Mouse (Mus musculus): ENCODE measurements around the gene Cers1. TPM values are rescaled to one million over a fixed set of nuclear protein-coding genes. Genes with fewer than 3 reads are reported as not detected.

The Cers1 gene
- total and polyA plus RNA-seq, 3 experiments = 0.38 TPM; not detected in 2

GRCm38 (mm10) chr8:70360769-70361168 is 45.2 kb downstream of the Cers1 start:
- Histone ChIP-seq H3K36me3 (replicated peaks) (no peaks in the 10 kb centered on the region), H3K4me1 (ENCODE audit: insufficient read depth, low read depth, low read length) (peaks cover 43% of the 10 kb centered on the region), H3K9me3 (replicated peaks) (peaks cover 5% of the 10 kb centered on the region; the same call in 1 of the 2 replicates), H3K4me3 (ENCODE audit: low read depth, low read length) (no peak overlapping the region), H3K27me3 (ENCODE audit: insufficient read depth, low read length) (peaks cover 34% of the 10 kb centered on the region)
- DNase-seq (ENCODE audit: low spot score) (no peak), ATAC-seq (ENCODE audit: extremely low read depth, insufficient number of reproducible peaks, low FRiP score, poor library complexity, severe bottlenecking) (no peak)
- TF ChIP-seq CTCF (IDR thresholded peaks at IDR 0.05; ENCODE audit: low read depth, low read length) (no peak), TAL1 (conservative IDR thresholded peaks at IDR 0.05; ENCODE audit: low read depth, low read length) (no peak), GATA1 (IDR thresholded peaks at IDR 0.05; ENCODE audit: borderline replicate concordance, low read length) (no peak), GATA2 (IDR thresholded peaks at IDR 0.05; ENCODE audit: borderline replicate concordance, low read depth, low read length) (no peak), POLR2AphosphoS5 (IDR thresholded peaks at IDR 0.05; ENCODE audit: insufficient replicate concordance, low read depth, low read length) (no peak)

- TF ChIP-seq POLR2AphosphoS5 (IDR thresholded peaks at IDR 0.05; ENCODE audit: insufficient replicate concordance, low read depth, low read length) (no peak), GATA2 (IDR thresholded peaks at IDR 0.05; ENCODE audit: borderline replicate concordance, low read depth, low read length) (no peak), TAL1 (conservative IDR thresholded peaks at IDR 0.05; ENCODE audit: low read depth, low read length) (no peak), CTCF (IDR thresholded peaks at IDR 0.05; ENCODE audit: low read depth, low read length) (no peak), GATA1 (IDR thresholded peaks at IDR 0.05; ENCODE audit: borderline replicate concordance, low read length) (no peak)
- Histone ChIP-seq H3K4me3 (ENCODE audit: low read depth, low read length) (no peak overlapping the region), H3K27me3 (ENCODE audit: insufficient read depth, low read length) (peaks cover 40% of the 10 kb centered on the region), H3K9me3 (replicated peaks) (peaks cover 5% of the 10 kb centered on the region; the same call in 1 of the 2 replicates), H3K36me3 (replicated peaks) (no peaks in the 10 kb centered on the region), H3K4me1 (ENCODE audit: insufficient read depth, low read depth, low read length) (peaks cover 44% of the 10 kb centered on the region)
- DNase-seq (ENCODE audit: low spot score) (no peak), ATAC-seq (ENCODE audit: extremely low read depth, insufficient number of reproducible peaks, low FRiP score, poor library complexity, severe bottlenecking) (no peak)
Observed at GRCm38 (mm10) chr8:70361484-70362032, 46.0 kb downstream of the Cers1 start.

GRCm38 (mm10) chr8:70364066-70364465 is 48.5 kb downstream of the Cers1 start:
- ATAC-seq (ENCODE audit: extremely low read depth, insufficient number of reproducible peaks, low FRiP score, poor library complexity, severe bottlenecking) (no peak), DNase-seq (ENCODE audit: low spot score) (no peak)
- H3K4me1 ChIP-seq (ENCODE audit: insufficient read depth, low read depth, low read length) = peaks cover 34% of the 10 kb centered on the region
- no peak overlapping the region for H3K4me3 ChIP-seq (ENCODE audit: low read depth, low read length)
- peaks cover 46% of the 10 kb centered on the region for H3K27me3 ChIP-seq (ENCODE audit: insufficient read depth, low read length)
- H3K9me3 ChIP-seq (replicated peaks) = 0 out of 2 replicates have a peak, but pooled peaks cover 5% of the 10 kb centered on the region
- TF ChIP-seq GATA2 (IDR thresholded peaks at IDR 0.05; ENCODE audit: borderline replicate concordance, low read depth, low read length) = no peak
- no peaks in the 10 kb centered on the region for H3K36me3 ChIP-seq (replicated peaks)

- Histone ChIP-seq H3K27me3 (ENCODE audit: insufficient read depth, low read length) (peaks cover 47% of the 10 kb centered on the region), H3K4me1 (ENCODE audit: insufficient read depth, low read depth, low read length) (peaks cover 31% of the 10 kb centered on the region), H3K4me3 (ENCODE audit: low read depth, low read length) (no peak overlapping the region), H3K9me3 (replicated peaks) (no peaks in the 10 kb centered on the region), H3K36me3 (replicated peaks) (no peaks in the 10 kb centered on the region)
- TF ChIP-seq POLR2AphosphoS5 (IDR thresholded peaks at IDR 0.05; ENCODE audit: insufficient replicate concordance, low read depth, low read length) (no peak), GATA1 (IDR thresholded peaks at IDR 0.05; ENCODE audit: borderline replicate concordance, low read length) (no peak), GATA2 (IDR thresholded peaks at IDR 0.05; ENCODE audit: borderline replicate concordance, low read depth, low read length) (no peak), TAL1 (conservative IDR thresholded peaks at IDR 0.05; ENCODE audit: low read depth, low read length) (no peak), CTCF (IDR thresholded peaks at IDR 0.05; ENCODE audit: low read depth, low read length) (no peak)
- DNase-seq (ENCODE audit: low spot score) (no peak), ATAC-seq (ENCODE audit: extremely low read depth, insufficient number of reproducible peaks, low FRiP score, poor library complexity, severe bottlenecking) (no peak)
Observed at GRCm38 (mm10) chr8:70366588-70366987, 51.0 kb downstream of the Cers1 start.

GRCm38 (mm10) chr8:70370476-70370875 is 54.9 kb downstream of the Cers1 start:
- no peak overlapping the region for H3K4me3 ChIP-seq (ENCODE audit: low read depth, low read length)
- peaks cover 61% of the 10 kb centered on the region for H3K27me3 ChIP-seq (ENCODE audit: insufficient read depth, low read length)
- H3K4me1 ChIP-seq (ENCODE audit: insufficient read depth, low read depth, low read length) = peaks cover 20% of the 10 kb centered on the region
- H3K36me3 ChIP-seq (replicated peaks) = no peaks in the 10 kb centered on the region
- no peak for TF ChIP-seq CTCF (IDR thresholded peaks at IDR 0.05; ENCODE audit: low read depth, low read length)
- no peak for TF ChIP-seq GATA1 (IDR thresholded peaks at IDR 0.05; ENCODE audit: borderline replicate concordance, low read length)
- TF ChIP-seq POLR2AphosphoS5 (IDR thresholded peaks at IDR 0.05; ENCODE audit: insufficient replicate concordance, low read depth, low read length) = no peak
- no peak for TF ChIP-seq TAL1 (conservative IDR thresholded peaks at IDR 0.05; ENCODE audit: low read depth, low read length)
- no peak for TF ChIP-seq GATA2 (IDR thresholded peaks at IDR 0.05; ENCODE audit: borderline replicate concordance, low read depth, low read length)
- no peak for ATAC-seq (ENCODE audit: extremely low read depth, insufficient number of reproducible peaks, low FRiP score, poor library complexity, severe bottlenecking)
- H3K9me3 ChIP-seq (replicated peaks) = peaks cover 17% of the 10 kb centered on the region
- DNase-seq (ENCODE audit: low spot score) = no peak

GRCm38 (mm10) chr8:70371951-70372350 is 56.4 kb downstream of the Cers1 start:
- DNase-seq (ENCODE audit: low spot score) (no peak), ATAC-seq (ENCODE audit: extremely low read depth, insufficient number of reproducible peaks, low FRiP score, poor library complexity, severe bottlenecking) (no peak)
- peaks cover 15% of the 10 kb centered on the region for H3K4me1 ChIP-seq (ENCODE audit: insufficient read depth, low read depth, low read length)
- no peaks in the 10 kb centered on the region for H3K36me3 ChIP-seq (replicated peaks)
- H3K9me3 ChIP-seq (replicated peaks) = peaks cover 29% of the 10 kb centered on the region
- H3K27me3 ChIP-seq (ENCODE audit: insufficient read depth, low read length) = peaks cover 61% of the 10 kb centered on the region
- TF ChIP-seq POLR2AphosphoS5 (IDR thresholded peaks at IDR 0.05; ENCODE audit: insufficient replicate concordance, low read depth, low read length) = no peak
- no peak for TF ChIP-seq CTCF (IDR thresholded peaks at IDR 0.05; ENCODE audit: low read depth, low read length)
- TF ChIP-seq GATA1 (IDR thresholded peaks at IDR 0.05; ENCODE audit: borderline replicate concordance, low read length) = no peak
- TF ChIP-seq TAL1 (conservative IDR thresholded peaks at IDR 0.05; ENCODE audit: low read depth, low read length) = no peak
- TF ChIP-seq GATA2 (IDR thresholded peaks at IDR 0.05; ENCODE audit: borderline replicate concordance, low read depth, low read length) = no peak
- H3K4me3 ChIP-seq (ENCODE audit: low read depth, low read length) = no peak overlapping the region

Measured in G1E (cell line).